Mouse (Mus musculus) thymus, postnatal 0 days (tissue): ENCODE measurements around the gene Tas1r1. TPM values are rescaled to one million over a fixed set of nuclear protein-coding genes. Genes with fewer than 3 reads are reported as not detected.
A peak's percentile ranks its signal among the peaks of the same experiment; 100 is the strongest.

Experiments used
- DNase-seq: peaks from one replicate; pipeline ENCODE4 v3.0.0-alpha.2; 2015; ENCODE audit warnings: low spot score
- polyA plus RNA-seq: library from polyadenylated mRNA; unstranded; fragments of >200 nt; fragmentation: Nextera tagmentation; extraction: Ambion mirVana; gene quantifications from 2 replicates; pipeline ENCODE4 v1.2.1, GENCODE M21; 2015

Tas1r1 gene
- polyA plus RNA-seq, 1 experiment from 2014 or later = 0.59 TPM

DNA sequence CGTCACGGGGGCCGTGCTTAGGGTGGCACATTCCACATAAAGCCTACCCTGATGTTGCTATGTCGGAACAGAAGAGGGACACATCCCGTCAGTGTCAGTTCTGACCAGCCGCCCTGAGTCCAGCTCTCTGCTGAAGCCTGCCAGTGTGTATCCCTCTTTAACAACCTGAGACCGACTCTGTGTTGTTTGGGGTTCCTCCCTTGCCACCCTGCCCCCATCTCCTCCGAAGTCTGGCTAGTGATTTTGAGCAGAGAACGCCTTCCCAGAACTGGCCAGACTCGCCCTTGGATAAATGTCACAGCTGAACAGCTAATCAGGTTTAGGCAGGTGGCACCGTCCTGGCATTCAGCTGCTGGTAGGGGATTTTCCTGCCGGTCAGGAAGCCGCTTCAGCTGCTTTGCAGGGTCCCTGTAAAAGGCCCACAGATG lies 27.6 kb downstream of the Tas1r1 start:
- peak; percentile 6 for DNase-seq

GRCm38 (mm10) chr4:152010091-152010706 lies 28.2 kb downstream of the Tas1r1 start:
- DNase-seq = peak; percentile 32

DNA sequence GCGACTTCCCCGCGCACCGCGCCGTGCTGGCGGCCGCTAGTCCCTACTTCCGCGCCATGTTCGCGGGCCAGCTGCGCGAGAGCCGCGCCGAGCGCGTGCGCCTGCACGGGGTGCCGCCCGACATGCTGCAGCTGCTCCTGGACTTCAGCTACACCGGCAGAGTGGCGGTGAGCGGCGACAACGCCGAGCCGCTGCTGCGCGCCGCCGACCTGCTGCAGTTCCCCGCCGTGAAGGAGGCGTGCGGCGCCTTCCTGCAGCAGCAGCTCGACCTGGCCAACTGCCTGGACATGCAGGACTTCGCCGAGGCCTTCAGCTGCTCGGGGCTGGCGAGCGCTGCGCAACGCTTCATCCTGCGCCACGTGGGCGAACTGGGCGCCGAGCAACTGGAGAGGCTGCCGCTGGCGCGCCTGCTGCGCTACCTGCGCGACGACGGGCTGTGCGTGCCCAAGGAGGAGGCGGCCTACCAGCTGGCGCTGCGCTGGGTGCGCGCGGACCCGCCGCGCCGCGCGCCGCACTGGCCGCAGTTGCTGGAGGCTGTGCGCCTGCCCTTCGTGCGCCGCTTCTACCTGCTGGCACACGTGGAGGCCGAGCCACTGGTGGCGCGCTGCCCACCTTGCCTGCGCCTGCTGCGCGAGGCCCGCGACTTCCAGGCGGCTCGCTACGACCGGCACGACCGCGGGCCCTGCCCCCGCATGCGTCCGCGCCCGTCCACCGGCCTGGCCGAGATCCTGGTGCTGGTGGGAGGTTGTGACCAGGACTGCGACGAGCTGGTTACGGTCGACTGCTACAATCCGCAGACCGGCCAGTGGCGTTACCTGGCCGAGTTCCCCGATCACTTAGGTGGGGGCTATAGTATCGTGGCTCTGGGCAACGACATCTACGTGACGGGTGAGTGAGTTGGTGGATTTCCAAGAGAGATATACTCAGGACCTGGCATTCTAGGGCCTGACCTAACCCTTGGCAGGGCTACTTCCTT lies 29.0 kb downstream of the Tas1r1 start:
- peak; percentile 75 for DNase-seq

GRCm38 (mm10) chr4:152008622-152009075 lies 29.7 kb downstream of the Tas1r1 start, which contains the start of gene Klhl21:
Gene Klhl21, plus strand, starts transcription at chr4:152008803.
- peak; percentile 90 for DNase-seq

DNA sequence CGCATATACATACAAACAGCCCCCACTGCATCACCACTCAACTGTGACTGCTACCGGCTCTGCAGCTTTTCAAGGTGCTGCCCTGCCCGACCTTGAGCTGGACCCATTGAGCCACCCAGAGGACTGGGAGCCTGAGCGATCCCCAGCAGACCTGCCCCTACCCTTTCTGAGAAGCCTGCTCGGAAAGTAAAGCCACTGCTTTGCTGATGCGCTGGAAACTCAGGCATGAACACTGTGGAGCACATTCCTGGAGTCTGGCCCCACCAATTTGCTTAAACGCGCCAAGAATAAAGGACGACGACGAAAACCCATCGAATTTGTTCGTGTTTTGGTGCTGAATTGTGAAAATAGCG lies 30.2 kb downstream of the Tas1r1 start:
- peak; percentile 14 for DNase-seq

DNA sequence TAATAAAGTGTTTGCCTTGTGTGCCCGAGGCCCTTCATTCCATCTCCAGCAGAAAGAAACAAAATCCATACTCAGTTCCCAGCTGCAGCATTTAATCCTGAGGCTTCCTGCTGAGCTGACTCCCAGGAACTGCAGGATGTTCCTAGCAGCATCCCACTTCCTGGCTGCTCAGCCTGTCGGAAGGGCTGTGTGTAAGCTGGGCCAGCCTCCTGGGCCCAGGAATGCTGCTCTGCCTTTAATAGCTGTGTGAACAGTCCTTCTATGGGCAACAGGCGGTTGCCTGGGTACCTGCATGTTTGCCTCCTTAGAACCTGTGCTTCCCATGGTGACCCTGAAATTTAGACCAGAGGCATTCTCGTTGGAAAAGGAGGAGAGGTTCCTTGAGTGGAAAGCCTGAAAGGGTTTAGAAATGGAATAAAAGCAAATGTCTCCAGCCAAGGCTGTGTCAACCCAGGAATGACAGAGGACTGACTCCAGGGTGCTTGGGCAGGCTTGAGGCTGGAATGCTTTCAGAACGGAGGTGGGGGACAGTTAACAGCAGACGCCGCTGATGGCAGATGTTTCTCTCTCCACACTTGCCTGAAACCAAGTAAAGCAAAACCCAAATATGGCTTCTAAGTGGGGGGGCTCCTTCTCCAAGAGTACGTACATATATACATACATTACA lies 30.8 kb downstream of the Tas1r1 start:
- DNase-seq = no peak

DNA sequence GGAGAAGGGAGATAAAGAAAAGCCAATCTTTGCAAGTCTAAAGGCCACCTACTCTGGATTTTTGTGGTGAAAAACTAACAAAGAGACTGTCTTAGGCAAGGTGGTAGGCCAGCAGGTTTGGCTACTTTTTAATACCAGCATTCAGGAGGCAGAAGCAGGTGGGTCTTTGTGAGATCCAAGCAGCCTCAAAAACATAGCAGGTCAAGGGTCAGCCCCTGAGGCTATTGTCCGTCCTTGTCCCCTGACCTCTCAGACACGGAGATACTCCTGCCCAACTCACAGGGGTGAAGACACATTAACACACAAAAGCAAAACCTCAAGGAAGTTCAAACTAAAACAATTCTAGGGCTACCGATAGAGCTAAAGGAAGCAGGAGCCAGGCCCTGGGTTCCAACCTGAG lies 31.6 kb downstream of the Tas1r1 start:
- no peak for DNase-seq

DNA sequence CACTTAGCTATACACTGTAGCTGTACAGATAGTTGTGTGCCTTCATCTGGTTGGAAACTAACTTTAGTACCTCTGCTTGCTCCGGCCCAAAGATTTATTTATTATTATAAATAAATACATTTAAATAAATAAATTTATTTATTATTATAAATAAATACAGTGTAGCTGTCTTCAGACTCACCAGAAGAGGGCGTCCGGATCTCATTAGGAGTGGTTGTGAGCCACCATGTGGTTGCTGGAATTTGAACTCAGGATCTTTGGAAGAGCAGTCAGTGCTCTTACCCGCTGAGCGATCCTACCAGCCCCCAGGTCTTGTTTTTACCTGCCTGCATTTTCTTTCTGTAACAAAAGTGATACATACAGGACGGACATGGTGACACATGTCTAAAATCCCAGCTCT lies 32.2 kb downstream of the Tas1r1 start:
- DNase-seq = no peak

GRCm38 (mm10) chr4:152002063-152002462 lies 36.3 kb downstream of the Tas1r1 start:
- no peak for DNase-seq

- DNase-seq = no peak
Measured at GRCm38 (mm10) chr4:152001335-152001734, 37.0 kb downstream of the Tas1r1 start.

DNA sequence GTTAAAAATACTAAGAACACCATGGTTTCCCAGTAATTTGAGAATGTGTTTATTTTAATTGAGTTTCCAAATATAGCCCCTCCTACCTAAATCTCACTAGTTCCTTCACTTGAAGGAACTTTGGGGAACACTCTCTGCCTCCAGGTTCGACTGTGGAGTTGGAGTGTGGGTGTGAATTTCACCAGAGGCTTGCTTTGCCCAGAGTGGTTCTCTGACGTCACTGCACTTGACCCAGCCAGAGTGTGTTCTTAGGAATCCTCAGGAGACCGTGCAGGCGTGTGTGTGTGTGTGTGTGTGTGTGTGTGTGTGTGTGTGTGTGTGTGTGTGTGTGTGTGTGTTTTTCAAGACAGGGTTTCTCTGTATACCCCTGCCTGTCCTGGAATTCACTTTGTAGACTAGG lies 37.5 kb downstream of the Tas1r1 start:
- DNase-seq = no peak

- no peak for DNase-seq
Measured at GRCm38 (mm10) chr4:151999481-151999880, 38.9 kb downstream of the Tas1r1 start.

DNA sequence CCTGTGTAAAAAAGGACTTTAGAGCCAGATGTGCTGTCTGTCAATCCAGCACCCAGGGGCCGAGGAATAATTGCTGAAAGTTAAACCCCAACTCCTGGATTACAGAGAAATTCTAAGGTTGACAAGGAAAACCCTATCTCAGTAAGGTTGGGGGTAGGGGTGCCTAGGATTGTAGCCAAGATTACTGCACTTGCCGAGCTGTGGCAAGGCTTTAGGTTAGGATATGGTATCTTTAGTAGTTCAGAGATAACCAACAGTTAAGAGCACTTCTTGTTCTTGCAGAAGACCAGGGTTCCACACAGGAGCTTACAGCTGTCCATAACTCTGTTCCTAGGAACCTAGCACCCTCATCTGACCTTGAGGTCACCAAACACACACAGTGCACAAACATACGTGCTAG lies 40.7 kb downstream of the Tas1r1 start:
- DNase-seq = no peak

GRCm38 (mm10) chr4:151996951-151997222 lies 41.5 kb downstream of the Tas1r1 start:
- DNase-seq = no peak

DNA sequence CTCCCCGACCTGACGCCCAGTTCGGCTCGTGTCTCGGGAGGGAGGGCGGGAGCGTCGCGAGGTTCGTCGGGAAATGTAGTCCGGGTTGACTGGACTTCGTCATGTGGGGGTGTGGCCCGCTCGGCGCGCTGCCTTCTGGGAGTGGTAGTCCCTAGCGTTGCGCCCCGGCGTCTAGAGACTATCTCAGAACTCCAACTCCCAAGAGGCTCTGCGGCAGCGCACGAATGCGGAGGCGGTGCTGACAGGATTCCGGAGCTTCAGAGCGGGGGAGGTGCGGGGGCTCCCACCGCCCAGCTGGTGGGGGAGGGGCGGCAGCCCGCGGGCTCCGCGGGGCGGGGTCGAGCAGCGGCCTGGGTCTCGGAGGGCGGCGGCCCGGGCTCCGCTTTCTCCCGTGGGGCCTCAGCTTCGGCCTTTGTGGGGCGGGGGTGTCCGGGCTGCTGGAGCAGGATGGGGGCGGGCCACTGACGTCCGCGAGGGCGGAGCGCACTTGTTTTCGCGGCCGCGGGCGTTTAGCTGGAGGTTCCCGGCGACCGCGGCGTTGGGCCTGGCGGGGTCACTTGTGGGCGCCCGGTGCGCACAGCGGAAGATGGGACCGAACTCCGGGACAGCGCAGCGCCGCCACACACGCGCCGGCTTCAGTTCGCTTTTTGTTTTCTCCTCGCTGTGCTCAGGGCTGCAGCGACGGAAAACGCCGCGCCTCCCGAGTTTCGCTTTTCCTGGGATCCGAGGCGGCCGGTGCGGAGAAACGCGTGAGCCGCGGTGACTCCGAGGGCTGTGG lies 42.0 kb downstream of the Tas1r1 start, which contains the start of gene Phf13:
Gene Phf13 (minus strand): TSS at position 86 of the 778 bp plus-strand sequence.
- peak; percentile 99 for DNase-seq

- DNase-seq = peak; percentile 39
Measured at GRCm38 (mm10) chr4:151995371-151996172, 42.8 kb downstream of the Tas1r1 start.

DNA sequence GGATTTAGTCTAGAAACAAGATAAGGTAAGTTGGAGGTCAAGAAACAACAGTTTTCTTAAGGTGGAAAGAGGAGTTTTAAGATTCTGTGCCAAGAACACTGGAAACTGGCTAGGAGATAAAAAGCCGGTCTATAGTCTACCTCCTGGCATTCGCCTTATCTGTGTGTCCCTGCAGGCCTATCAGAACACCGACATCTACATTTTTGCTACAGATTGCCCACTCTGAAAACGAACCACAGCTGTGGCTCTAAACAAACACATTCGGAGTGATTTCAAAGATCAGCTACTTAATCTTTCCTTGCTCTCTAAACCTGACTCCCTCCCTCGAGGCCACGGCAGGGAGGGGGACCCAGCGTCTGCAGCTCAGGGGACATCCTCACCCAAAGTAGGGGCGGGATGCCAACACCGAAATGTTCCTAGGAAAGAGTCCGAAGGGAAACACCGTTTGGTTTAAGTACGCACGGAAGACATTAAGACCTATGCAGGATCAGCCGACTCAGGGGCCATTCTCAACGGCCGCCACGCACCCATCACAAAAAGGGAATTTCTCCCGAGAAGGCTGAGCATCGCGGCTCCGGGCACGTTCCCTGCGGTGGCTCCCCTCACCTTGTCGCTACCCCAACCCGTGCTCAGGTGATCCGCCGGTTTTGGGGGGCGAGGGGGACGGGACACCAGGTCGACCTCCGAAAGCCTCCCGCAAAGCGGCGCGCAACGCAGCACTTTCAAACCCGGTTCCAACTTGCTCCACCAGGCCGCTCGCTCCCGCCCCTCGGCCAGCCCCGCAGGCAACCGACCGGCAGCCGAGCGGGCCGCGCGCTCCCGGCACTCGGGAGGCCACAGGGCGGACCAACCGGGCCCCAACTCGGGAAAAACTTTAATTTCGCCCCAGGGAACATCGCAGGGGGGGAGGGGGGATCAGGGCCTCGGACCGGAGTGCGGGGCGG lies 43.9 kb downstream of the Tas1r1 start:
- no peak for DNase-seq

DNA sequence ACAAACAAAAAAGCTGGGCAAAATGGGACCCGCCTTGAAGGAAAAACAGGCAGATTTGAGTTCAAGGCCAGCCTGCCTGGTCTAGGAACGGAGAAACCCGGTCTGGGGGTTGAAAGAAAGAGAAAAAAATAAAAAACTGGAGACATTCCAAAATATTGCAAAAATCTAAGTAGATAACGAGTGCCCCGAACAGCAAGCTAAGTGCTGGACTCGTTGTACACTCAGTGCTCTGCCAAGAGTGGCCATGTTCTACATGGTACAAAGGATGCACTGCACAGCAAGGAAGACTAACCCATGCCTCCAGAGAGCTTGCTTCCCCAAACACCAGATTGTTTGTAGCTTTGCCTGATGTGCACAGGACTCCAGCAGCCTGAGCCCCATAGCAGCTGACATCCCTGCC lies 45.3 kb downstream of the Tas1r1 start:
- DNase-seq = no peak

- DNase-seq = no peak
Measured at GRCm38 (mm10) chr4:151992091-151992490, 46.3 kb downstream of the Tas1r1 start.
